Mouse (Mus musculus) gastrocnemius, postnatal 14 days (tissue): ENCODE data around the gene Ap1b1. TPM values are rescaled to one million over a fixed set of nuclear protein-coding genes. Genes with fewer than 3 reads are reported as not detected.

Experiments
- DNase-seq: peaks from one replicate; pipeline ENCODE4 v3.0.0; 2021; ENCODE audit warnings: mixed read lengths
- intact Hi-C: fragments of 180-260 bp; cut with DNase I; formaldehyde crosslinking; loops from one replicate; pipeline ENCODE4 v1.15.1; 2025; ENCODE audit warnings: low total_unique reads
- total RNA-seq, 2 experiments: library from RNA; stranded (reverse); gene quantifications; 2 replicates each; pipeline ENCODE4 v1.2.3; 2021

Ap1b1 gene
- total RNA-seq, 2 experiments from 2014 or later: 31.6 to 41.1 TPM

GRCm38 (mm10) chr11:4975623-4976022 lies 11.0 kb upstream of the Ap1b1 start:
- peak; percentile 68 for DNase-seq
- intact Hi-C loops: loop anchor here (5.0 kb wide), 1 partner anchor 58 kb away; no protein-coding TSS in a partner anchor

DNA sequence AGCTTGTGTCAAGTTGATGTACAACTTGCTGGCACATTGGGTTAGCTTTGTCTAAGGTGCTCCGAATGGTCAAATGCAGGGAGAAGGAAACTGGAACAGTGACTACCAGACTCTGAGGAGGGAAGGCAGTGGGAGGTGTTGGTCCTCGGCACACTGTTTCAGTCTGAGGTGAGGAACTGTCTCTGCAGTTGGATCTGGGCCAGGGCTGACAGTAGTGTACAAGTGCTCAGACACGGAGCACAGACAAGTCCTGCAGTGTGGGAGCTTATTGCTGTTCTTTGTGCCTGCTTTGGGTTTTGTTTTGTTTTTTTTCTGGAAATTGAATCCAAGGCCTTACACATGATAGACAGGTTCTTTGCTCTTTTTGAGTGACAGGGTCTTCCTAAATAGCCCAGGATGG lies 3.6 kb upstream of the Ap1b1 start:
- DNase-seq: no peak
- intact Hi-C loops: no loop called here

- intact Hi-C loops: no loop called here
- no peak for DNase-seq
Observed at GRCm38 (mm10) chr11:4983538-4983937, 3.1 kb upstream of the Ap1b1 start.

GRCm38 (mm10) chr11:4984249-4984648 lies 2.4 kb upstream of the Ap1b1 start:
- intact Hi-C loops: no loop called here
- DNase-seq: no peak

- no peak for DNase-seq
- intact Hi-C loops: no loop called here
Observed at GRCm38 (mm10) chr11:4984799-4985198, 1.8 kb upstream of the Ap1b1 start.

DNA sequence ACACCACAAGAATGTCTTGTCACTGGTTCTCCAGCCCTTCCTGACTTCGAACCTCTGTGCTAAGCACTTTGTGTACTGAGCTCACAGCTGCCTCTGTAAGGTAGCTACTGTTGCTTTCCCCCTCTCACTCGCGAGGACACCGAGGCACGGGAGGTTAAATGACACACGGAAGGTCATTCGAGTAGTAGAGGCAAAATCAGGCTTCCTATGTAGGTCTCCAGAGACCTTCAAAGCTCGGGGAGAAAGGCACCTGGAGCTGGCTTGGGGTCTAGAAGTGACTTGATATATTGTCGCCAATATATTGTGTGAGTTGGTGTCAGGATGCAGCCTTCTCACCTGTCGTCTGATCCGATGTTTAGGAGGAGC lies 846 bp downstream of the Ap1b1 start:
- intact Hi-C loops: no loop called here
- DNase-seq: no peak

DNA sequence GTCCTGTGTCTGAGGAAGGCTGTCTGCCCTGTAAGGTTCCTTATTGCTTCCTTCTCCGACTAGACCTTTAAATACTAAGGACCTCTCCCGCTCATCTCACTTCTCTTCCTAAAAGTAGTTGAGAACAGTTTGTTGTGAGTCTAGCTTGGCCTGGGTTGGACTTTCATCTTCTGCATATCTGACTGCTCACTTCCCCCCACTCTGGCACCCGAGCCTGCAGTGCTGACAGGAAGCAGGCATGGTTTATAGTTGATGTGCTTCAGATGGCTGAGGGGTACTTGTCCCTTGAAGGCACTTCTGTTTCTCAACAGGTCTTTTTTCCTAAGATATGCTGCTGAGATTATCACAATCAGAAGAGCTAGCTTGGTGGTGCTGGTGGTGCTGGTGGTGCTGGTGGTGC lies 2.6 kb downstream of the Ap1b1 start:
- intact Hi-C loops: no loop called here
- no peak for DNase-seq

DNA sequence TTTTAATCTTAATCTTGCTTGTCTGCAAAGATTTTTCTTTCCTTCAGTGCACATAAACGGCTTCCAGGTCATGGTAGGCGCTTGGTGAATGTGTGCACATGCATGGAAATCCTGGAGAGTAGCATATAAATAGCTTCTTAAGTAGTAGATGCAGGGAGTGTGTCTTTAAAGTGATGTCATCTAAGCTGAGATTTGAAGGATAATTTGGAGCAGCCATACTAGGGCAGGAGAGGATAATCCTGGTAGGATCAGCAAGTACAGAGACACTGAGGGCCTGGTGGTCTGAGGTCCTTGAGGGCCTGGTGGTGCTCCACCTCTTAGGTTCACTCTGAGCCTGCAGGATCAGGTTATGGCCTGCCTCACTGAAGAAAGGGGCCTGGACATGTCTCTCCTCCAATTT lies 5.8 kb downstream of the Ap1b1 start:
- intact Hi-C loops: no loop called here
- DNase-seq: no peak

DNA sequence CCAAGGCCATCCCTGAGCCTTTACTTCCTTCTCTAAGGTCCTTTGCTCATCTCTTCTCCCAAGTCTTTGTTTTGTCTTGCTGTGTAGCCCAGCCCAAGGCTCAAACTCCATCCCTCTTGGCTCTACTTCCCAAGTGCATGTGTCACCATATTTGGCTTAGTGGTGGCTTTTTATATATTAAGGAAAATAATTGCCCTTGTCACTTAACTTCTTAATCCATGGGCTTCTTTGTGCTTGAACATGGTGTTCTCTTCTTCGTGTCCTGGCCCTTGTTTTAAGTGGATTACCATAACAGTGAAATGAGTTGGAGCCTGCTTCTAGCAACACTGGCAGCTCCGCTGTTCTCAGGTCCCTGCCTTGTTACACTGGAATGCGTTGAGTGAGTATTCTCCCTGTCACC lies 9.1 kb downstream of the Ap1b1 start:
- intact Hi-C loops: no loop called here

GRCm38 (mm10) chr11:4996621-4997199 lies 10.1 kb downstream of the Ap1b1 start:
- intact Hi-C loops: no loop called here
- no peak for DNase-seq

More for the DNA sequence above, 9.1 kb downstream of the Ap1b1 start:
- DNase-seq: no peak

DNA sequence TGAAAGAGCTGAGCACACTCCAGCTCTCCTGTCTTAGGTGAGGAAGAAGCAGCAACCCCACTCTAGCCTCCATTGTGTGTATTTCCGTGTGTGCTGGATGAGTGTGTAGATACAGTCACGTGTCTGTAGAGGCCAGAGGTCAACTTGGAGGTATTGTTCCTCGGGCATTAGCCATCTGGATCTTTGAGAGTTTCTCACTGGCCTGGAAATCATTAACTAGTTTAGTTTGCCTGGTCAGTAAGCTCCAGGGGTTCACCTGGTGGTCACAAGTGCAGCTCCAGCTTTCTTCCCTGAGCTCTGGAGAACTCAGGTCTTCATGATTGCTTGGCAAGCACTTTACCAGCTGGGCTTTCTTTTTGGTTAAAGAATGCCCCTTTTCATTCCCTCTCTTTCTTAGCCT lies 11.7 kb downstream of the Ap1b1 start:
- no peak for DNase-seq
- intact Hi-C loops: no loop called here

DNA sequence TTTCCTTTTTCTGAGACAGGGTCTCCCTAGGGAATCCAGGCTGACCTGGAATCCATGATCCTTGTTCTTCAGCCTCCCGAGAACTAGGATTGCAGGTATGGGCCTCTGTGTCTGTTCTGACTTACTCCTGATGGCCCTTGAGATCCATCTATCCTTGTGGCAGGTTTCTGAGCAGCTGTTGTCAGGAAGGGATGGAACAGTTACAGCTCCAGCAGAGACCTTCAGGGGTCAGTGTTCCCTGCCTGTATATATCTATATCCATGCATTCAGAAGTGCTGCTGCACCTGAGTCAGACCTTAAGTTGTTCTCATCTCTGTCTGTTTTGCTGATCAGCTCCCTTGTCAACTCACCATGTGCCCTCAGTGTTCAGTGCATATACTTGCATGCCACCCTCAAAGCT lies 12.1 kb downstream of the Ap1b1 start:
- DNase-seq: no peak
- intact Hi-C loops: no loop called here

GRCm38 (mm10) chr11:5000241-5000640 lies 13.6 kb downstream of the Ap1b1 start:
- no peak for DNase-seq
- intact Hi-C loops: no loop called here

GRCm38 (mm10) chr11:5002826-5003225 lies 16.2 kb downstream of the Ap1b1 start:
- intact Hi-C loops: no loop called here

DNA sequence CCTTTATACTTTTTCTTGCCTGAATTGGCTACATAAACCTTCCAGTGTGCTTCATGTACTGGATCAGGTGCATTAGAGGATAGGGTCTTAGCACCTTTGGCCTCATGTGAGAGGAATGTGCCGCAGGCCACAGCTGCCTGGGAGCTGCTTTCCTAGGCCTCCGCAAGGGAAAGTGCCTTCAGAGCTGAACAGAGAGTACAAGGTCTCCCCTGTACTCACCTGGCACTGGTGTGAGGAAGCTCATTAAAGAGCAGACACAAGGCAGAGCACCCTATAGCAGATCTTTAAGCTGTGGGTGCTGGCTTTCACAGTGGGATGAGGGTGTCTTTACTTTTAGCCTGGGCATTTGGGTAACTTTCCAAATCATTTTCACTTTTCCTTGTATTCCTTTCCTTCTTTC lies 18.9 kb downstream of the Ap1b1 start:
- DNase-seq: no peak
- intact Hi-C loops: no loop called here

More at GRCm38 (mm10) chr11:5002826-5003225, 16.2 kb downstream of the Ap1b1 start:
- DNase-seq: no peak

GRCm38 (mm10) chr11:5007186-5007585 lies 20.6 kb downstream of the Ap1b1 start:
- DNase-seq: no peak

DNA sequence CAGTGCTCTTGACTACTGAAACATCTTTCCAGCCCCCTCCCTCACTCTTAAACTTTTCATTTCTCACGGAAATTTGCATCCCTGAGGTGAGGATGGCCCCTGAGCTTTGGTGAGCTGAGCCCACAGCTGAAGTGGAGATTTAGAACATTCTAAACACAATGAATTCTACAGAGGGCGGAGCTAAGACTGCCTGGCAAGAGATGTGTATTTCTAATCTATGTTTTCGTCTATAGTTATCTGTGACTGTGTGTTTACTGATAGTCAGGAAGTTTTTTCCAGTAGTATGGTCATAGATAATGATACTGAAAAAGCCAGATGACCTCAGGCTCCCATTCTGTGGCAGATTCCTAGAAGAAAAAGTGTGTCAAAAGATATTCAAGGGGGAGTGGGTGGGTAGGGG lies 22.2 kb downstream of the Ap1b1 start:
- intact Hi-C loops: no loop called here
- DNase-seq: no peak

More at GRCm38 (mm10) chr11:5007186-5007585, 20.6 kb downstream of the Ap1b1 start:
- intact Hi-C loops: no loop called here

DNA sequence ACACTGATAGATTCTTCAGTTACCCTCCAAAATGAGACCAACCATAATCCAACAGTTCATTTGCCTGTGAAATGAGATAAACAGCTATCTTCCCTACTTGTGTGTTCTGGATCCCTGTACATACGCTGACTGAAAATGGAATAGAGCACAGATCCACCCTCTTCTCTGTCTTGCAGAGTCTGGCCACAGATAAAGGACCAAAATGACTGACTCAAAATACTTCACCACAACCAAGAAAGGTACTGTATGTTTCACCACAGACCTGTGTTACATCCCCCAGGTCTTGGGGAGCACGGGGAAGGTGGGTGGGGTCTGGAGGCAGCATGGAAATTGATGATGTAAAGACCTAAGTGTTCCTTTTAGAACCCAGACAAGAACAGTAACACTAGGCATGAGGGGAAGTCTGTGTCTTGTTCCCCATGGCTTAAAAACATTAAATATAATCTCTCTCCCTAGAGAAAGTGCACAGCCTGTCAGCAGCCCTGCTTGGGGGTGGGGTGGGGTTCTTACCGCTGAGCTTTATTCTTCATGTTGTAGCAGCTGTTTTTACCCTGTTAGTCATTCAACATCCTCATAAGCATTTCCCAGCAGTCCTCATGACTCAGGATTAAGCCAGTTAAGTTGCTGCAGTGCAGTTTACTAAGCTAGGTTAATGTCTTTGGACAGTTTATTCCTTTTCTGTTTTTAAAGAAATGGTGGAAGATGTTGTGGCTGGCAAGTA lies 22.9 kb downstream of the Ap1b1 start:
- intact Hi-C loops: no loop called here
- no peak for DNase-seq

DNA sequence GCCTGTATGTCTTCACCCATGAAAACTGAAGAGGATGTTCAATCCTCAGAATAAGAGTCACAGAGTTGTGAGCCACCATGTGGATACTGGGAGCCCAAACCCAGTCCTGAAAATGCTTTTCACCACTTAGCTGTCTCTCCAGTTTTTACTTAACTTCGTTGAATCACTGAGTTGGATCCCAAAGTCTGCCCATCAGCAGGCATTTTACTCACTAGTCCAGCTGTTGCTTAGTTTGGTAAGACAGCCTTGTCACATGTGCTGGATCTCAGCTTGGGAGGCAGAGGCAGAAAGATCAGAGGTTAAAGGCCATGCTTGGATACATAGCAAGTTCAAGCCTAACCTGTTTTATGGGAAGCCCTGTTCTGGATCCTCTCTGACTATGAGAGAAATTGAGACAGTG lies 23.6 kb downstream of the Ap1b1 start:
- DNase-seq: no peak
- intact Hi-C loops: no loop called here

DNA sequence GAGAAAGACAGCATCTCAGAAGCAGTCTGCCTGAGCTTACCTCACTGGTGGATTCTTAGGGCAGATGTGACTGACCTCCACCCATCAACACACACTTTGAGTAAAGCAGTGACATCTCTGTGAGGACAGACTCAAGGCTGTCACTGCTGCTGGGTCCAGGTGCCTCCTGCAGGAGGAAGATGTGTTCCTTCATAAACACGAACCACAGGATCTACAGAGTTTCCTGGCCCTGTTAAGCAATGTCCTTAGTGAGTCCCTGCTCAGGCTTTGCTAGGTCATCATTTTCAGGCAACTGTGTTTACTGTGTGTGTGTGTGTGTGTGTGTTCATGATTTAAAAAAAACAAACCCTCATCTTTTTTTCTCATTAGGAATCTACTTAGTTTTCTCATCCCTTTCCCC lies 24.9 kb downstream of the Ap1b1 start:
- intact Hi-C loops: no loop called here
- DNase-seq: no peak

- DNase-seq: no peak
- intact Hi-C loops: no loop called here
Observed at GRCm38 (mm10) chr11:5012213-5012715, 25.6 kb downstream of the Ap1b1 start.
